Mouse (Mus musculus): Measurements from ENCODE around the gene Hoxc12.

Gene Hoxc12

GRCm38 (mm10) chr15:102937036-102937666 lies 594 bp downstream of the Hoxc12 start:
- DNase-seq (ENCODE audit: extremely low read depth, low read depth, low spot score) = no peak

GRCm38 (mm10) chr15:102939256-102940155 lies 2.9 kb downstream of the Hoxc12 start:
- DNase-seq (ENCODE audit: extremely low read depth, low read depth, low spot score) = no peak

GRCm38 (mm10) chr15:102942739-102943467 lies 6.3 kb downstream of the Hoxc12 start:
- no peak for DNase-seq (ENCODE audit: extremely low read depth, low read depth, low spot score)

DNA sequence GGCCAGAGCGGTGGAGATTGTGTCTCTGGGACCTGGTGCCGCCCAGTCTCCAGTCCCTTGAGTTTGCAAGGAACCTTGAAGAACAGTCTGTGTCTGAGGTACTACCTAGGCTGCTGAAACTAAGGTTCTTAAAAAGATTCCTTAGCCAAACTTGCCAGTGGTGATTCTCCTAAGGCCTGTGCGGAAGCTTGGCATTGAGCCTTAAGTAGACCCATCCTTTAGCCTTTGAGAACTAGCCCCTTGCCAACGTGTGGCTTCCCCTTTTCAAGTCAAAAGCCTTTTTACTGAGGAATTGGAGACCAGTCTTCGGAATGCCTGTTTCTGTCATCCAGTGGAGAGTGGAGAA lies 6.9 kb downstream of the Hoxc12 start:
- DNase-seq (ENCODE audit: extremely low read depth, low read depth, low spot score) = no peak

DNA sequence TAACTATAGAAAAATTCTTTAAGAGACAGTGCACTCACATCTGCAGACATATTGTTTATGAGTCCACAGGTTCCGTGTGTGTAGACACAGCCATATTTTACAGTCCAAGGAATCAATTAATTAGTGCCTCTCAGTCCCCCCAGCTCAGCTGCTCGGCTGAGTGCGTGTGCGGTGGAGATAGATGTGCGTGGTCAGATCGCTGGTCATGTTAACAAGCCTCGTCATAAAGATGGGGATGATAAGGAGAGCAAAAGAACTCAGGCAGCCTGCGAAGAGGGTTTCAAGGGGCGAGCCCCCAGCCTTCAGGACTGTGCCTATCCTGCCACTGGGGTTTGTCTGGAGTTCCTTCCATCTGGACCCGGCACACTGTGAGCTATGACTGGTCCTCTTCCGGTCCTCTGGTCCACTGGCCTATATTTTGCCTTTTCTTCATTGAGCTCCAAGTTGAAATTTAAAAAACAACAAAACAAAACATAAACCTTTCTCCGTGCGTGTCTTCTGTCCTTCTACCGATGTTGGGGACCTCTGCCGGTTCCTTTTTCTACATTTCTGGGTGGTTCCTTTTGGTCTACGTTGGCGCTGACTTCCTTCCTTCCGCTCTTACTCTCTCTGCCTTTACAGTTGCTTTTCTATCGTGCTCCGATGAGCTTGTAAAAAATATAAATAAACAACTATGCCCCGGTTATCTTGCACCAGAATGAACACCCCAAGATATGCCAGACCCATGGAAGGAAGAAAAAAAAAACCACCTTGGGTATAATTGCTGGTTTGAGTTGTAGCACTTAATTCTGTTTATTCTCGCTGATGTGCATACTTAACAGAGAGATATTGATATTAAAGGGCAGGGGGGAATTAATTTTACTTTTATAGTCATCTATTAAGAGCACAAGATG lies 8.9 kb downstream of the Hoxc12 start:
- no peak for DNase-seq (ENCODE audit: extremely low read depth, low read depth, low spot score)

- DNase-seq (ENCODE audit: extremely low read depth, low read depth, low spot score) = no peak
Measured at GRCm38 (mm10) chr15:102947276-102947675, 10.7 kb downstream of the Hoxc12 start.

- no peak for DNase-seq (ENCODE audit: extremely low read depth, low read depth, low spot score)
Measured at GRCm38 (mm10) chr15:102948842-102949241, 12.3 kb downstream of the Hoxc12 start.

DNA sequence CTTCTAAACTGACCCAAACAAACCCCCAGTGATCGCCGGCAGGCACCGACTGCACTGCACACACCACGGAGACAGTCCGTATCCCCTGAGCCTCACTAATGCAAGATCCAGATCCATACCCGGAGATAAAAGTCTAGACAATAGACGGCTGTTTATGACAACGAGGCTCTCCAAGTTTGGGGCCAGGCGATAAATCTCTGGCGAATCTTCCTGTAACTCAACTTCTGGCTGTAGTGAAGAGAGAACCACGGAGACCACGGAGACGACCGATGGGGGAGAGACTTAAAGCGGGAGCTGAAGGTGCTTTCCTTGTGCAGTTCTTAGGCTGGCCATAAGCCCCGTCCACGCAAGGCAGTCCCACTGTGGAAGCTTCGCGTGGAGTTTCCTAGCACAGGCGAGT lies 13.1 kb downstream of the Hoxc12 start:
- DNase-seq (ENCODE audit: extremely low read depth, low read depth, low spot score) = no peak

- DNase-seq (ENCODE audit: extremely low read depth, low read depth, low spot score) = no peak
Measured at GRCm38 (mm10) chr15:102950877-102951276, 14.3 kb downstream of the Hoxc12 start.

- DNase-seq (ENCODE audit: extremely low read depth, low read depth, low spot score) = no peak
Measured at GRCm38 (mm10) chr15:102953561-102953960, 17.0 kb downstream of the Hoxc12 start.

- no peak for DNase-seq (ENCODE audit: extremely low read depth, low read depth, low spot score)
Measured at GRCm38 (mm10) chr15:102954192-102955006, 17.8 kb downstream of the Hoxc12 start, which contains the start of gene Hoxc11. Gene Hoxc11, plus strand, starts transcription at chr15:102954427.

GRCm38 (mm10) chr15:102955007-102955382 lies 18.4 kb downstream of the Hoxc12 start:
- DNase-seq (ENCODE audit: extremely low read depth, low read depth, low spot score) = no peak

DNA sequence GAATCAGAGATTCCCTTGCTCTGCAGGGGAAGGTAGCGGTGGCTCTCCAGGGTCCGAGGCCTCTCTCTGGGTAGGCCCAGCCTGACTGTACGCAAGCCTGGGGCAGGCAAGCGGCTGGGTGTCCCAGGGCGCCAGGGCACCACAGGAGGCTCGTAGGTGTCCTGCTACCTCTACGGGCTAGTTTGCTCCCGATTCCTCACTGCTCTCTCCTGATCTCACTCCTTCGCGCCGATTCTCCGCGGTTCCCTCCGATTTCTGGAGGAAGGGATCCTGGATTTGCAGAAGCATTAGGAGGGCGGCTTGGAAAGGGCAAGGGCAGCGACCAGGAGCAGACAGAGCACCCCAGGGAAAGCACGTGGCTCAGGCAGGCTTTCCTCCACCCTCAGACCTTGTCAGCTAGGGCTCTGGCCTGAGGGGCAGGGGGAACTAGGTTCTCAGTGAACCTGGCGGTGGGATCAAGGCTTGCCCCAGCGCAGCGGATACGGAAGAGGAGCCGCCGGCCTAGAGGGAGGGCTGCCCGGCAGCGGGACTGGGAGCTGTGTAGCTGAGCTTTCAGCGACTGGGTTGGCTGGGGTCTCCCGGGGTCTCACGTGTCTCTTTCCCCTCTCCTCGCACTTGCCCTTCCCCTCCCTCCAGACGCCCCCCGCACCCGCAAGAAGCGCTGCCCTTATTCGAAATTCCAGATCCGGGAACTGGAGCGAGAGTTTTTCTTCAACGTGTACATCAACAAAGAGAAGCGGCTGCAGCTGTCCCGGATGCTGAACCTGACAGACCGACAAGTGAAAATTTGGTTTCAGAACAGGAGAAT lies 19.5 kb downstream of the Hoxc12 start:
- no peak for DNase-seq (ENCODE audit: extremely low read depth, low read depth, low spot score)

DNA sequence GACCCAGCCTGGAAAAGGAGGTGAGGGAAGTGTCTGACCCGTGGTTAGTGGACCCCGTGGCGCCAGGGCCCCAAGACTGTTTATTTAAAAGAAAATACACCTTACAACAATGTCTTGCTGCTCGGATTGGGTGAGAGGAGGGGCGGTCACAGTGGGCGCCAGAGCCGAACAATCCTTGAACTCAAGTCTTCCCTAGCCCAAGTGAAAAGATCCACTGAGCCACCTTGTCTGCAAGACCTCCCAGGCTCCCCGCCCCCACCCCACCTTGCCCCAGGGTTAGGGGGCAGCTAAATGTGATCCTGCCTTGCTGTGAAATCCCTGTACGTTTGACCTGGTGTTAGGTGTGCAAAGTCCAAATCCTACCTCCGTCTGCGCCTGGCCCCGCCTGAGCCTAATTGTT lies 20.3 kb downstream of the Hoxc12 start:
- no peak for DNase-seq (ENCODE audit: extremely low read depth, low read depth, low spot score)

DNA sequence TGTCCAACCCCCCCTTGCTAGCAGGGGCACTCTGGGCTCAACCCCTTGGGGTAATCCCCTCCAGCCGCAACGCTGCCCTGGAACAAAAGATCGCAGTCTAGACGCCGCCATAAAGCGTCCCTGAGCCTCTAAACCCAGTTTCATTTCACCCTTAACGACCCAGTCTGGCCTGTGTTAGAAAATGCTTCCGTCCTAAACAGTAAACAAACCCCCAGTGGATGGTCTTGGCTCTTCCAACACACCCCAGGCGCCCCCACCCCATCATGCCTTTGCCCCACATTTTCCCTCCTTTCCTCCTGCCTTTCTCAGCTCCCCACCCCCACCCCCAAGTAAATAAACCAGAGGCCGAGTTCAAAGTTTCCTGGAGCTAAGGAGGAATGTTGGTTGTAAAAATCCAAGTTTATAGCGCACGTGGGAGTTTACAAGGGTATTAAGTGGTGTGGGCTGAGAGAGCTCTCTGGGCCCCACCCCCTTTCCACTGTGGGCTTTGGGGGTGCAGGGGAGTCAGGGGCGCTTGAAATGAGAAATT lies 23.2 kb downstream of the Hoxc12 start:
- no peak for DNase-seq (ENCODE audit: extremely low read depth, low read depth, low spot score)

- no peak for DNase-seq (ENCODE audit: extremely low read depth, low read depth, low spot score)
Measured at GRCm38 (mm10) chr15:102961728-102962127, 25.2 kb downstream of the Hoxc12 start.

GRCm38 (mm10) chr15:102962492-102962891 lies 25.9 kb downstream of the Hoxc12 start:
- DNase-seq (ENCODE audit: extremely low read depth, low read depth, low spot score) = no peak

GRCm38 (mm10) chr15:102963259-102963658 lies 26.7 kb downstream of the Hoxc12 start:
- DNase-seq (ENCODE audit: extremely low read depth, low read depth, low spot score) = no peak

Measured in fat pad, adult 2 months (tissue).